Mouse (Mus musculus): ENCODE data around the gene Ube2n. TPM values are rescaled to one million over a fixed set of nuclear protein-coding genes. Genes with fewer than 3 reads are reported as not detected.

Ube2n gene
- polyA plus RNA-seq, 1 experiment from 2014 or later, result 266 TPM

Small RNA genes lying within 50 kb of the gene (microRNA-seq; reads per million reads assigned to microRNA genes)
- gene Mir3058, result 19.3 reads per million, percentile 33 among the genes with 10 or more reads in this experiment

Other genes starting within 250 kb of the Ube2n start
- 8.0 and 10.5 TPM in 2 replicates for gene Cradd, start 191.0 kb upstream of the Ube2n start, polyA plus RNA-seq (2016; fragmentation: Nextera tagmentation; extraction: Ambion mirVana)
- gene Socs2, start 98.0 kb upstream of the Ube2n start, polyA plus RNA-seq (2016; fragmentation: Nextera tagmentation; extraction: Ambion mirVana), result 47.7 and 49.0 TPM in 2 replicates
- gene Mrpl42, start 13.2 kb upstream of the Ube2n start, polyA plus RNA-seq (2016; fragmentation: Nextera tagmentation; extraction: Ambion mirVana), result 519 and 526 TPM in 2 replicates
- 152 and 155 TPM in 2 replicates for gene Nudt4, start 49.0 kb downstream of the Ube2n start, polyA plus RNA-seq (2016; fragmentation: Nextera tagmentation; extraction: Ambion mirVana)
- not detected in 2 replicates for gene Anapc15-ps, start 158.3 kb downstream of the Ube2n start, polyA plus RNA-seq (2016; fragmentation: Nextera tagmentation; extraction: Ambion mirVana)

Data from heart, embryonic 12.5 days (tissue).